Mouse (Mus musculus) frontal cortex, adult 2 months (tissue): ENCODE results near the gene Ankrd54. TPM values are rescaled to one million over a fixed set of nuclear protein-coding genes. Genes with fewer than 3 reads are reported as not detected.
"Not testable (repeated sequence)": the region's sequence is repeated elsewhere in the genome, so short reads cannot be mapped to it uniquely, and the experiment has no call there.

Source experiments
- DNase-seq, 2 experiments: peaks; one replicate each; pipeline ENCODE4 v3.0.0; 2022; ENCODE audit warnings: low spot score in 1 of 2; ENCODE audit errors: extremely low spot score in 1 of 2
- polyA plus RNA-seq: library from polyadenylated mRNA; depleted of rRNA; stranded (reverse); fragments of >200 nt; gene quantifications from 2 replicates; pipeline ENCODE4 v1.2.3, GENCODE M21; 2012; rRNA removed

Gene Ankrd54
- polyA plus RNA-seq, 1 experiment: 31.0 TPM

GRCm38 (mm10) chr15:79022671-79023230, 39.9 kb downstream of the Ankrd54 start:
- DNase-seq: no peak

DNA sequence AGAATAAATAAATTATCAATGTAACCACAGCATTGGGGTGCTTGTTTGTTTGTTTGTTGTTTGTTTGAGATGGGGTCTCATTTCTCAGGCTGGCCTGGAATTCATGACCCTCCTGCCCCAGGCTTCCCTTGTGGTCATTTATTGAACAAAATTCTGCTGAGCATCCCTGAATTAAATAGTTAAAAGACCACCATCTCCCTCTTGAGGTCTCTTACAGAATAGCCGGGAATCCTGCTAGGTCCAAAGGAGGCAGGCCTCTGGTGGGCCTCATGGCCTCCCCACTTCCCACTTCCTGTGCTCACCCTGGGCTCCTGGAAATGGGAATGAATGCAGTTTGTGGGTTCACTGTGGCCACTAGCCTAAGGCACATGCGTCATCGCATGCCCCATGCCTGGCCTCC, 43.8 kb downstream of the Ankrd54 start:
- no peak for DNase-seq

DNA sequence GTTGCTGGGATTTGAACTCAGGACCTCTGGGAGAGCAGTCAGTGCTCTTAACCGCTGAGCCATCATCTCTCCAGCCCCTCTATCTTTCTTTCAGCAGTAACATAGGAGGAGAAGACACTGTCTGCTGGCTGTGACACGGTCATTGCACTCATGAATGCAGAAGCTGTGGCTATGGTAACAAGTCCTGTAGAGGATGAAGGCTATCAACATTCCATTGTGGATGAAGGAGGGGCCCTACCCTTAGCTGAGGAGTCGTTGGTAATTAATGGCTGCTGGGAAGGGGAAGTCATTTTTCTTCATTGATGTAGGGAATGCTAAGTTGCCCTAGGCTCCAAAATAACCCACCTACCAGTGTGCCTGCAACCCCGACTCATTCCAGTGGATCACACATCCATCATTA, 44.5 kb downstream of the Ankrd54 start:
- DNase-seq: no peak

DNA sequence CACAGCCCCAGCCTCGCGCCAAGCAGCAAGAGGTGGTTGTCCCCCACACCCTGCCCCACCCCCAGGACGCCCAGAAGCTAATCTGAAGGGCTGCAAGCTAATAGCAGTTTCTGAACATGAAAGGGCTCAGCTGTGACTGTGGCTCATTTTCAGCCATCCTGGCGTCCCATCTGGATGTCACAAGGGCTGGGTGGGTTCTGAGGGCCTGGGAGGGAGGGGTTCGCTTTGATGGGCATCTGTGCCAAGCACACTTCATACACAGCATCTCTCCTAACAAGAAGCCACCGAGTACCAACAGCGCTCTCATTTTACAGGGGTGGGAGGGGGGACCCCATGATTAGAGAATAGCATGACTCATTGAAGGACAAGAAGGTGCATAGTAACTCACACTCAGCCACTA, 49.3 kb downstream of the Ankrd54 start:
- DNase-seq: no peak

DNA sequence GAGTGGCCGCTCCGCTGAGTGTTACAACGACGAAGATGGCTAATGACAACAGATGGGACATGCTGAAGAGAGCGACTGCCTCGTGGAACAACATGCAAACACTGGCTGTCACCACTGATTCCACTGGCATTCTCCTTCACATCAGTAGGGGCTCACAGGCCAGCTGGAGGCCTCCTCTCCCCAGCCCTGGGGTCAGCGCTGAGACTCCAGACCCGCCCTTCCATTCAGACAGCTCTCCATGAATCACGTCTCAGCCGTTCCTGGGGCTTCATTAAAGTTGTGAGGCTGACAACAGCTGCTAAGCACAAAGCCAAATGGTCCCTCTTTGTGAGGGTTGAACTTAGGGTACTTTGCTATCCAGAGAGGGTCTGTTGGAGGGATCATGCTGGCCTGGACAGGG, 51.1 kb downstream of the Ankrd54 start:
- no peak for DNase-seq

- no peak for DNase-seq
These were observed 53.0 kb downstream of the Ankrd54 start for GRCm38 (mm10) chr15:79009734-79010133.

- DNase-seq: not testable (repeated sequence)
These were observed 54.9 kb downstream of the Ankrd54 start for GRCm38 (mm10) chr15:79007836-79008235.

- no peak for DNase-seq
These were observed 55.6 kb downstream of the Ankrd54 start for GRCm38 (mm10) chr15:79007059-79007458.

- DNase-seq: peak in 1 of 2 experiments; percentile 43
These were observed 56.1 kb downstream of the Ankrd54 start for GRCm38 (mm10) chr15:79006638-79007037.

GRCm38 (mm10) chr15:79005581-79005980, 57.1 kb downstream of the Ankrd54 start:
- no peak for DNase-seq

Other genes with a start within 250 kb of the Ankrd54 start
- 18.5 and 20.1 TPM in 2 replicates for gene Cdc42ep1, start 220.3 kb downstream of the Ankrd54 start, polyA plus RNA-seq
- 0.74 and 2.0 TPM in 2 replicates for gene Lgals2, start 207.4 kb downstream of the Ankrd54 start, polyA plus RNA-seq
- 69.5 and 70.8 TPM in 2 replicates for gene Gga1, start 185.7 kb downstream of the Ankrd54 start, polyA plus RNA-seq
- 0.24 TPM in 1 of 2 replicates, not detected in the other for gene Gm49510, start 163.2 kb downstream of the Ankrd54 start, polyA plus RNA-seq
- gene Sh3bp1, start 163.1 kb downstream of the Ankrd54 start, polyA plus RNA-seq: 27.2 and 29.0 TPM in 2 replicates
- gene Pdxp, start 149.0 kb downstream of the Ankrd54 start, polyA plus RNA-seq: 219 and 227 TPM in 2 replicates
- gene Lgals1, start 136.2 kb downstream of the Ankrd54 start, polyA plus RNA-seq: 48.2 and 56.0 TPM in 2 replicates
- gene Nol12, start 128.0 kb downstream of the Ankrd54 start, polyA plus RNA-seq: 35.8 and 37.4 TPM in 2 replicates
- 11.7 and 13.9 TPM in 2 replicates for gene Triobp, start 115.2 kb downstream of the Ankrd54 start, polyA plus RNA-seq
- gene H1f0, start 34.4 kb downstream of the Ankrd54 start, polyA plus RNA-seq: 109 and 112 TPM in 2 replicates
- gene Galr3, start 21.0 kb downstream of the Ankrd54 start, polyA plus RNA-seq: 0.19 and 0.38 TPM in 2 replicates
- 80.9 and 90.8 TPM in 2 replicates for gene Eif3l, start 12.3 kb upstream of the Ankrd54 start, polyA plus RNA-seq
- gene Micall1, start 46.0 kb upstream of the Ankrd54 start, polyA plus RNA-seq: 22.2 and 23.8 TPM in 2 replicates
- gene Polr2f, start 78.1 kb upstream of the Ankrd54 start, polyA plus RNA-seq: 159 and 176 TPM in 2 replicates
- 15.0 and 18.6 TPM in 2 replicates for gene 1700088E04Rik, start 78.4 kb upstream of the Ankrd54 start, polyA plus RNA-seq
- 55.2 and 61.4 TPM in 2 replicates for gene Sox10, start 102.3 kb upstream of the Ankrd54 start, polyA plus RNA-seq
- 87.7 and 98.4 TPM in 2 replicates for gene Pick1, start 166.3 kb upstream of the Ankrd54 start, polyA plus RNA-seq
- gene Gm49486, start 166.5 kb upstream of the Ankrd54 start, polyA plus RNA-seq: 1.3 and 1.4 TPM in 2 replicates
- 0.06 TPM in 1 of 2 replicates, not detected in the other for gene Slc16a8, start 191.9 kb upstream of the Ankrd54 start, polyA plus RNA-seq
- gene Baiap2l2, start 222.6 kb upstream of the Ankrd54 start, polyA plus RNA-seq: 12.6 and 16.6 TPM in 2 replicates